Mouse (Mus musculus): ENCODE measurements around the gene Ppp4r1.

The Ppp4r1 gene

GRCm38 (mm10) chr17:65811032-65811431 is 28.7 kb downstream of the Ppp4r1 start:
- DNase-seq = no peak

GRCm38 (mm10) chr17:65813763-65814162 is 31.4 kb downstream of the Ppp4r1 start:
- DNase-seq = no peak

- DNase-seq = no peak
Measured at GRCm38 (mm10) chr17:65820197-65820596, 37.8 kb downstream of the Ppp4r1 start.

GRCm38 (mm10) chr17:65822423-65822822 is 40.0 kb downstream of the Ppp4r1 start:
- DNase-seq = no peak

- no peak for DNase-seq
Measured at GRCm38 (mm10) chr17:65824246-65824645, 41.9 kb downstream of the Ppp4r1 start.

- no peak for DNase-seq
Measured at GRCm38 (mm10) chr17:65826257-65826656, 43.9 kb downstream of the Ppp4r1 start.

GRCm38 (mm10) chr17:65827119-65827840 is 44.9 kb downstream of the Ppp4r1 start:
- DNase-seq = no peak

- no peak for DNase-seq
Measured at GRCm38 (mm10) chr17:65827904-65828303, 45.5 kb downstream of the Ppp4r1 start.

GRCm38 (mm10) chr17:65828951-65829350 is 46.6 kb downstream of the Ppp4r1 start:
- no peak for DNase-seq

- DNase-seq = no peak
Measured at GRCm38 (mm10) chr17:65830216-65830863, 48.0 kb downstream of the Ppp4r1 start.

GRCm38 (mm10) chr17:65833891-65834290 is 51.5 kb downstream of the Ppp4r1 start:
- DNase-seq = no peak

- DNase-seq = no peak
Measured at GRCm38 (mm10) chr17:65836746-65837145, 54.4 kb downstream of the Ppp4r1 start.

GRCm38 (mm10) chr17:65839541-65840256 is 57.3 kb downstream of the Ppp4r1 start:
- DNase-seq = no peak

- no peak for DNase-seq
Measured at GRCm38 (mm10) chr17:65842669-65843381, 60.5 kb downstream of the Ppp4r1 start.

GRCm38 (mm10) chr17:65845423-65845822 is 63.0 kb downstream of the Ppp4r1 start:
- no peak for DNase-seq

- no peak for DNase-seq
Measured at GRCm38 (mm10) chr17:65847694-65848449, 65.5 kb downstream of the Ppp4r1 start.

GRCm38 (mm10) chr17:65850487-65850886 is 68.1 kb downstream of the Ppp4r1 start:
- no peak for DNase-seq

- DNase-seq = no peak
Measured at GRCm38 (mm10) chr17:65851749-65852148, 69.4 kb downstream of the Ppp4r1 start.

GRCm38 (mm10) chr17:65853326-65853725 is 71.0 kb downstream of the Ppp4r1 start:
- no peak for DNase-seq

- DNase-seq = no peak
Measured at GRCm38 (mm10) chr17:65854006-65854405, 71.6 kb downstream of the Ppp4r1 start.

GRCm38 (mm10) chr17:65857617-65858016 is 75.2 kb downstream of the Ppp4r1 start:
- DNase-seq = no peak

- DNase-seq = no peak
Measured at GRCm38 (mm10) chr17:65862579-65862978, 80.2 kb downstream of the Ppp4r1 start.

All from thymus, adult 18-20 months (tissue).